Mouse (Mus musculus) thymus, adult 2 months (tissue): ENCODE measurements around the gene Mast3. TPM values are rescaled to one million over a fixed set of nuclear protein-coding genes. Genes with fewer than 3 reads are reported as not detected.
"Not testable (repeated sequence)": the region's sequence is repeated elsewhere in the genome, so short reads cannot be mapped to it uniquely, and the experiment has no call there.

ENCODE experiments used
- DNase-seq: peaks from one replicate; pipeline ENCODE4 v3.0.0; 2021
- H3K27ac ChIP-seq: fragments of 200-500 bp; 2 replicates; pipeline ENCODE4 v1.5.1; 2012; ENCODE audit warnings: low read length, control low read depth; ENCODE audit not compliant: control insufficient read depth, insufficient read depth
- H3K27me3 ChIP-seq: fragments of 200-500 bp; 2 replicates; pipeline ENCODE4 v1.6.1; 2012; ENCODE audit warnings: mild to moderate bottlenecking, low read length, moderate library complexity, mixed read lengths; ENCODE audit not compliant: control insufficient read depth, insufficient read depth
- H3K36me3 ChIP-seq: fragments of 200-500 bp; 2 replicates; pipeline ENCODE4 v1.6.1; 2012; ENCODE audit warnings: mild to moderate bottlenecking, low read length, moderate library complexity; ENCODE audit not compliant: control insufficient read depth, insufficient read depth
- H3K4me1 ChIP-seq: fragments of 200-500 bp; replicated peaks from 2 replicates; pipeline ENCODE4 v1.6.1; 2012; ENCODE audit warnings: low read length; ENCODE audit not compliant: control insufficient read depth, insufficient read depth
- H3K4me3 ChIP-seq: fragments of 200-500 bp; 2 replicates; pipeline ENCODE4 v1.5.1; 2012; ENCODE audit warnings: mild to moderate bottlenecking, low read length, control low read depth, moderate library complexity; ENCODE audit not compliant: control insufficient read depth, insufficient read depth
- CTCF ChIP-seq: fragments of 200-500 bp; IDR thresholded peaks from 2 replicates; pipeline ENCODE4 v1.5.1; 2012; ENCODE audit warnings: mild to moderate bottlenecking, control low read depth, low read length, moderate library complexity, borderline replicate concordance; ENCODE audit not compliant: control insufficient read depth, poor library complexity, insufficient read depth; ENCODE audit errors: extremely low read depth
- POLR2A ChIP-seq: fragments of 200-500 bp; IDR thresholded peaks from 2 replicates; pipeline ENCODE4 v1.6.1; 2012; ENCODE audit warnings: mild to moderate bottlenecking, low read length, control low read depth, moderate library complexity; ENCODE audit not compliant: control insufficient read depth, poor library complexity, insufficient read depth; ENCODE audit errors: extremely low read depth
- WGBS: fragments of 180-500 bp; shearing (Covaris S2); methylation state at CpG from one replicate; pipeline ENCODE4 v1.1.7; 2018; 5-methylcytosine and 5-hydroxymethylcytosine counted together
- polyA plus RNA-seq: library from polyadenylated mRNA; depleted of rRNA; stranded (reverse); fragments of >200 nt; gene quantifications from 2 replicates; pipeline ENCODE4 v1.2.3, GENCODE M21; 2012

The Mast3 gene
- polyA plus RNA-seq, 1 experiment = 615 TPM

DNA sequence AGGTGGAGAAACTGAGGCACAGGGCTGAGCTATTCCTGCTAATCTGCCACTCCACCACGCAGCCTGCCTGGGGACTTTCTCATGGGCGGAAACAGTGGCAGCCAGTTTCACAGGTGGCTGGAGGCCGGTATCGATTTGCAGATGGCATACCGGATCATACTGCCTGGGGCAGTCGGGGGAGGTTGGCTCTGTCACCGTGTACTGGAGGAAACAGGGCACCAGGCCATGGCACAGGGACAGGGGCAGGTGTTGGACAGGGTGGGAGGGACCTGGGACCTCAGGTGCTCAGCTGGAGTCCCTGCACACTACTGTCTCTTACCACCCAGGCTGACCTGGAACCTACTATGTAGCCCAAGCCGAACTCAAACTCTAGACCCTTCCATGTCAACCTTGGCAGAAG, 21.0 kb upstream of the Mast3 start:
- TF ChIP-seq POLR2A = no peak
- no peak for TF ChIP-seq CTCF
- H3K27ac ChIP-seq = no peak overlapping the region
- 89% methylated on average over 8 of the region's 8 CpGs for WGBS
- H3K4me3 ChIP-seq = no peak overlapping the region
- H3K27me3 ChIP-seq = no peaks in the 10 kb centered on the region
- H3K36me3 ChIP-seq = no peaks in the 10 kb centered on the region
- no peak for DNase-seq
- no peaks in the 10 kb centered on the region; the same call in 1 of the 2 replicates for H3K4me1 ChIP-seq

DNA sequence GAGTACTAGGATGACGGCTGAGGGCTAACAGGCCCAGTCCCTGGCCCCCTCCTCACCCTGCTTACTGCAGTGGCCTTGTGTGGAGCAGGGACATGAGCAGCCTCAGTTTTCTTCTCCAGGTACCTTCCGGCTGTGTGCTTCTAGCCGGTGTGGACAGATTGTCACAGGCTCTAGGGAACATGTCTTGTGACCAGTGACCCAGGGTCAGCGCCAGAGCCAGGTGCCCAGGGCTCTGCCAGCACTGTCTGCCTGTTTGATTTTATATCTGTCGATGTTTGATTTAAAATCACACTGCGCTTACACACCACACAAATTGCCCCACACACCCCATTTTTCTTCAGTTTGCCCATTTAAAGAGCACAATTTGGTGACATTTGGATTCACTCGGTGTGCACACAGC, 18.9 kb upstream of the Mast3 start:
- Histone ChIP-seq H3K4me1 (no peaks in the 10 kb centered on the region; the same call in 1 of the 2 replicates), H3K36me3 (no peaks in the 10 kb centered on the region), H3K27ac (no peak overlapping the region), H3K27me3 (no peaks in the 10 kb centered on the region), H3K4me3 (no peak overlapping the region)
- TF ChIP-seq POLR2A (no peak), CTCF (no peak)
- no peak for DNase-seq
- 95% methylated on average over 7 of the region's 7 CpGs for WGBS

DNA sequence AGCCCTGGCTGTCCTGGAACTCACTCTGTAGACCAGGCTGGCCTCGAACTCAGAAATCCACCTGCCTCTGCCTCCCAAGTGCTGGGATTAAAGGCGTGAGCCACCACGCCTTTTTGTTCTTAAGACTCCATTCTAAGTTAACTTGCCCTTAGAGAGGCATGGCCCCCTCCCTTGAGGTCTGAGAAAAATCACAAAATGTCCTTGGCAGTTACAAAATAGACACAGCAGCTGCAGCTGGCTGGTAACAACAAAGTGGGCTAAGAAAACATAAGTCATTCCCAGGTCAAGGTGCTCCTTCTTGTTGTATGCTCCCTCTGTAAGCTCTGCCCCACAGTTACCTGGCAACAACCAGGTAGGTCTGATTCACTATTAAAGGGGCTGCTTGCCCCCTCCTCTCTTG, 17.7 kb upstream of the Mast3 start:
- DNase-seq, H3K36me3 ChIP-seq, H3K27ac ChIP-seq, H3K27me3 ChIP-seq, H3K4me1 ChIP-seq, H3K4me3 ChIP-seq: not testable (repeated sequence)
- WGBS = 93% methylated on average over 3 of the region's 3 CpGs

DNA sequence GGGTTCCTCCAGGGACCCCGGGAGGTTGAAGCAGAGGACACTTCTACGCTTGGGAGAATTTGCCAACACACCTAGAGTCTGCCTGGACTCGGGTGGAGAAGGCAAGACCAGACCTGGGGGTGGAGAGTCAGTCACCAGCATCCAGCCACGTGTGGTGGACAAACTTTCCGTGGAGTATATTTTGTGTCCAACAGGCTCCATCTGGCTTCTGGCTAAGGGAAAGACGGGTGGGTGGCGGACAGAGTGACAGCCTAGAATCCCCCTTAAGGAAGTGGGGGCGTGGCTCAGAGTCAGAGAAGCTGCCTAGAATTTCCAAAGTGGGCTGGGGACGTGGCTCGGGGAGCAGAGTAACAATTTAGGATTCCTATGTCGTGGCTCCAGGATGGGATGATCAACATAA, 17.1 kb upstream of the Mast3 start:
- DNase-seq = no peak
- no peaks in the 10 kb centered on the region for H3K36me3 ChIP-seq
- H3K4me3 ChIP-seq = no peak overlapping the region
- 70% methylated on average over 11 of the region's 11 CpGs for WGBS
- H3K27ac ChIP-seq = no peak overlapping the region
- H3K4me1 ChIP-seq = no peaks in the 10 kb centered on the region; the same call in 1 of the 2 replicates
- TF ChIP-seq CTCF (no peak), POLR2A (no peak)
- H3K27me3 ChIP-seq = no peaks in the 10 kb centered on the region

GRCm38 (mm10) chr8:70821399-70821962, 16.6 kb upstream of the Mast3 start:
- TF ChIP-seq POLR2A (no peak), CTCF (peak; percentile 99)
- 25% methylated on average over 30 of the region's 30 CpGs for WGBS
- Histone ChIP-seq H3K4me1 (no peaks in the 10 kb centered on the region; the same call in 1 of the 2 replicates), H3K36me3 (no peaks in the 10 kb centered on the region), H3K27ac (no peak overlapping the region), H3K27me3 (no peaks in the 10 kb centered on the region), H3K4me3 (no peak overlapping the region)
- DNase-seq = peak; percentile 70

- no peaks in the 10 kb centered on the region; the same call in 1 of the 2 replicates for H3K4me1 ChIP-seq
- no peaks in the 10 kb centered on the region for H3K27me3 ChIP-seq
- TF ChIP-seq CTCF (no peak), POLR2A (no peak)
- DNase-seq = no peak
- WGBS = 90% methylated on average over 31 of the region's 31 CpGs
- H3K4me3 ChIP-seq = no peak overlapping the region
- H3K27ac ChIP-seq = no peak overlapping the region
- no peaks in the 10 kb centered on the region for H3K36me3 ChIP-seq
Observed at GRCm38 (mm10) chr8:70820101-70820935, 15.5 kb upstream of the Mast3 start.

- Histone ChIP-seq H3K27me3 (no peaks in the 10 kb centered on the region), H3K36me3 (0 out of 2 replicates have a peak, but pooled peaks cover 3% of the 10 kb centered on the region), H3K4me1 (peaks cover 8% of the 10 kb centered on the region), H3K4me3 (no peak overlapping the region), H3K27ac (no peak overlapping the region)
- 82% methylated on average over 30 of the region's 30 CpGs for whole genome bisulfite sequencing
- TF ChIP-seq POLR2A (no peak), CTCF (no peak)
- no peak for DNase-seq
Observed at GRCm38 (mm10) chr8:70816679-70817078, 11.8 kb upstream of the Mast3 start.
